Mouse (Mus musculus) T-cell, adult 66 days (primary cell): ENCODE measurements around the gene Mob3a. TPM values are rescaled to one million over a fixed set of nuclear protein-coding genes. Genes with fewer than 3 reads are reported as not detected.

ENCODE experiments used
- total RNA-seq, 2 experiments: library from RNA; stranded (reverse); gene quantifications; 3 replicates in 1 of 2; 4 replicates in 1 of 2; pipeline ENCODE4 v1.2.4; 2023

The Mob3a gene
- total RNA-seq: 100 to 1,000 TPM; 151 to 180 TPM

DNA sequence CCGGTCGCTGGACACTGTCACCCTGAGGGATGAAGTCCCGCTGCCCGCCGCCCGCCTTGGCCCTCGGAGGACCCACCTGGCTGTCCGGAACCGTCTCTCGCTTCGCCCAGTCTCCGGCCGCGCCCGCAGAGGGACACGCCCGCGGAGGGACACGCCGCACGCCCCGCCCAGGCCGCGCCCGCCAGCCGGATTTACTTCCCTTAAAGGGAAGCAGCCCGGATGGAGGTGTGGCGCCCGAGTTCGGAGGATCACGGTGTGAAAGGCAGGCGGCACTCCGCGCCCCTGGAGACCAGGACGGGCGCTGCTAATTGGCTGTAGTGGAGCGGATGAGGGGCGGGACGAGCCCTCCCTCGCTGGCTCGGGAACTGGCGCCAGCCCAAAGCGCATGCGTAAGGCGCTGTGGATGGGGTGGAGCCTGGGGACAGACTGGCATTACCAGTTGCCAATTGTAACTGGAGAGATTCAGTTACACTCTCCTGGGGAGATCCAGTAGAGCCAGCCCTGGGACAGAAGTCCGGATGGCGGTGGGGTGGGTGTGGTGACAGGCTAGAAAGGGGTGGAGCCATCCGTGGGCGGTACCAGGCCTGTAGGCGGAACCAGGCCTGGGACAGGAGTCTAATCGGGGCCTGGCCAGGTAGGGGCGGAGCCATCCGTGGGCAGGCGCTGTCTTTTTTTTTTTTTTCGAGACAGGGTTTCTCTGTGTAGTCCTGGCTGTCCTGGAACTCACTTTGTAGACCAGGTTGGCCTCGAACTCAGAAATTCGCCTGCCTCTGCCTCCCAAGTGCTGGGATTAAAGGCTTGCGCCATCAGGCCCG, at the start of gene Mob3a, which contains the start of gene Izumo4:
TSS of gene Mob3a (minus strand) at position 257 of the 815 bp plus-strand sequence.
TSS of gene Izumo4 (plus strand) at position 464 of the 815 bp plus-strand sequence.

DNA sequence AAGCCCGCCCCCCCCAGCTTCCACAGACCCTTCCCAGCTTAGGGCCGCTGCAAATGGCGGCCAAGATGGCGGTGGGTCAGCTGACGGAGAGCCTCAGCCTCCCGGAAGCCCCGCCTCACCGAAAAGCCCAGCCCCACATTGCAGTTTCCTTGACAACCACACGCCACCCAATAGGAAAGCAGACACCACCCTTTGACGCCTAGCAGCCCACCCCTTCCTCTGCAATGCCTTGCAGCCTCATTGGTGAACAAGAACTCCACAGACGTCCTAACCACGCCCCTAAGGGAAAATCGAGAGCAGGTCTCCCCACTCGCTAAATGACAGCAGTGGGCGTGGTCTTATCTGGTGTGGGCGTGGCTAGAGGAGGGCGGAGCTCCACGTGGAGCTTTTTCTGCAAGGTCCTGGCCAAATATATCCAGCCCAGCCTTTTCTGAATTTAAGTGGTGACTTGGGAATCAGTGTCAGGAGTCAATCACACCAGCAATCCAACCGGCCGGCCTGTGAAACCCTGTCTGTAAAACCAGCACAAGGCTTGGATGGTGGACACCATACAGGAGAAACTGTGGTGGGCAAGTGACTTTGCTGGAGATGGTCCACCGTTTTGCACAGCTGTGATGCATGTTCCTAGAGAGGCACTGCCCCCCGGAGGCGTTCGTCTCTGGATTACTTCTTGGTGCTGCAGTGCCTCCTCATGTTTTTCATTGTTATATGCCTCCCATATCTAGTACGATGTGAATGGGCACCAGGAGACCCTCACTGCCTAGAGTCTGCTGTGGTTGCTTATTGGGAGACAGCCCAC, 40.6 kb upstream of the Mob3a start, which contains the start of gene Ap3d1:
TSS of gene Ap3d1 (minus strand) at position 85 of the 799 bp plus-strand sequence.

DNA sequence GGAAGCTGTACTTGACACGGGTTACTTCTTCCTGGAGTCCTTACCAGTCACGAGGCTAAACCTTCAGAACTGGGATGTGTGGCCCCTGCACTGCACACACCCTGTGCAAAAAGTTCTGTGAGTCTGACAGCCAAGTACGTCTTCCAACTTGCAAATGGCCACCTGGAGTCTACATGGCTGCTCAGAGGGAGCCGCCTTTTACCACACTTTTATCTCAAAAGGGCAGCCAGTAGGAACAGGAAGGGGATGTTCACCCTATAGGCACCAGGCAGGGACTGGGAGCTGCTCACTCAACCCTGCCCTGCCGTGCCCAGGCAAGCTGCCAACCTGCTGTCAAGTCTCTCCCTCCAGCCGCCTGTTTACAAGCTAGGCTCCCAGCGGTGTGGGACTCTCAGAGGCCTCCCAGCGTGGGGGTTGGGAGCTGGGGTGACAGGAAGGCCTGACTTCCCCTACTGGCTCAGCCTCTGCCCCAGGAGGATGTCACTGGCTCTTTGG, 23.8 kb downstream of the Mob3a start, which contains the start of gene Mknk2:
TSS of gene Mknk2 (minus strand) at position 171 of the 495 bp plus-strand sequence.

DNA sequence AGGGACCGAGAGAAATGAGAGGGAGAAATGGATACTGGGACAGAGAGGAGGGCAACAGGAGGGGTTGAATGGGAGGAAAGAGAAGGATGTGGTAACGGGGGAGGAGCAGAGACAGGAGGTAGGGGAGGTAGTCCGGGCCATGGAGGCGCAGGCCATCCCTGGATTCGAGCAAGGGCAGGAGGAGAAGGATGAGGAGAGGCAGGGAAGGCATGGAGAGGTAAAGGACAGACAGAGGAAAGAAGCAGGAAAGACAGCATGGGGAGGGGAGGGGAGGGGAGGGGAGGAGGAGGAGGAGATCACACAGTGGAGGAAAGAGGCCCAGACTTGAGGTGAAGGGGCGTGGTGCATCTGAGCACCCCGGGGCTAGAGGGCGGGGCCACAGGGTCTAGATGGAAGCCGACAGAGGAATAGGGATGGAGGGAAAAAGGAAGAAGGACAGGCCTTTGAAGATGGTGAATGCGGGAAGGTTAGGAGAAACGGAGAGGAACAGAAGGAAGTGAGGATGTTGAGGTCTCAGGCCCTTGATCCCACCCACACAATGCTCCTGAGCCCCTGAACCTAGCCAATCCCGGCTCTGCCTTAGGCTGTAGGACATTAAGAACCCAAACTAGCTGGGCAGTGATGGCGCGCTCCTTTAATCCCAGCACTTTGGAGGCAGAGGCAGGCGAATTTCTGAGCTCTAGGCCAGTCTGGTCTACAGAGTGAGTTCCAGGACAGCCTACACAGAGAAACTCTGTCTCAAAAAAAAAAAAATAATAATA, 44.7 kb downstream of the Mob3a start, which contains the start of gene Btbd2:
TSS of gene Btbd2 (minus strand) at position 209 of the 761 bp plus-strand sequence.

Other genes starting within 250 kb of the Mob3a start
- gene Onecut3, start 207.1 kb downstream of the Mob3a start, total RNA-seq: not detected
- not detected for gene Atp8b3, start 162.9 kb downstream of the Mob3a start, total RNA-seq
- 100 to 1,000 TPM; 123 to 132 TPM for gene Rexo1, start 140.4 kb downstream of the Mob3a start, total RNA-seq
- gene Klf16, start 124.7 kb downstream of the Mob3a start, total RNA-seq: 10 to 100 TPM; 27.9 to 29.2 TPM
- gene Abhd17a, start 111.6 kb downstream of the Mob3a start, total RNA-seq: 10 to 100 TPM; 49.3 to 56.2 TPM
- gene Scamp4, start 99.1 kb downstream of the Mob3a start, total RNA-seq: 10 to 100 TPM; 52.6 to 54.4 TPM
- gene Adat3, start 99.1 kb downstream of the Mob3a start, total RNA-seq: 1 to 10 TPM; 3.0 to 4.8 TPM
- gene Gm49322, start 96.0 kb downstream of the Mob3a start, total RNA-seq: 1 to 10 TPM; 4.5 to 7.9 TPM
- gene Csnk1g2, start 79.1 kb downstream of the Mob3a start, total RNA-seq: 100 to 1,000 TPM; 212 to 215 TPM
- 10 to 100 TPM; 26.6 to 27.7 TPM for gene Btbd2, start 44.9 kb downstream of the Mob3a start, total RNA-seq
- gene Mknk2, start 23.9 kb downstream of the Mob3a start, total RNA-seq: 100 to 1,000 TPM; 280 to 313 TPM
- 10 to 100 TPM; 56.2 to 88.3 TPM for gene Izumo4, start 207 bp upstream of the Mob3a start, total RNA-seq
- 100 to 1,000 TPM; 144 to 150 TPM for gene Ap3d1, start 40.3 kb upstream of the Mob3a start, total RNA-seq
- gene Dot1l, start 53.2 kb upstream of the Mob3a start, total RNA-seq: 10 to 100 TPM; 69.9 to 73.5 TPM
- gene Sf3a2, start 96.2 kb upstream of the Mob3a start, total RNA-seq: 10 to 100 TPM; 76.4 to 85.9 TPM
- 100 to 1,000 TPM; 133 to 134 TPM for gene Plekhj1, start 96.6 kb upstream of the Mob3a start, total RNA-seq
- gene Amh, start 103.3 kb upstream of the Mob3a start, total RNA-seq: 1 to 10 TPM; 2.0 to 3.3 TPM
- not detected for gene Jsrp1, start 111.5 kb upstream of the Mob3a start, total RNA-seq
- gene Oaz1, start 124.7 kb upstream of the Mob3a start, total RNA-seq: 100 to 1,000 TPM; 571 to 578 TPM
- not detected for gene Lingo3, start 142.1 kb upstream of the Mob3a start, total RNA-seq
- gene Lsm7, start 153.2 kb upstream of the Mob3a start, total RNA-seq: 10 to 100 TPM; 37.9 to 40.3 TPM
- gene Sppl2b, start 153.3 kb upstream of the Mob3a start, total RNA-seq: 10 to 100 TPM; 33.5 to 37.7 TPM
- gene Tmprss9, start 169.9 kb upstream of the Mob3a start, total RNA-seq: not detected
- gene Timm13, start 199.0 kb upstream of the Mob3a start, total RNA-seq: 10 to 100 TPM; 58.6 to 63.8 TPM
- gene Lmnb2, start 216.3 kb upstream of the Mob3a start, total RNA-seq: 10 to 100 TPM; 14.0 to 15.8 TPM
- 10 to 100 TPM; 21.4 to 31.5 TPM for gene Gadd45b, start 228.1 kb upstream of the Mob3a start, total RNA-seq